Mouse (Mus musculus) stomach, postnatal 0 days (tissue): ENCODE measurements around the gene Ndc1.

ENCODE experiments used
- CTCF ChIP-seq: IDR thresholded peaks from 2 replicates; pipeline ENCODE4 v1.5.1; 2016; ENCODE audit warnings: antibody characterized with exemption, low read depth, mild to moderate bottlenecking, moderate library complexity
- EP300 ChIP-seq: optimal IDR thresholded peaks from 2 replicates; pipeline ENCODE3; 2016; ENCODE audit warnings: antibody characterized with exemption

- TF ChIP-seq CTCF, result no peak
- TF ChIP-seq EP300, result no peak
These were observed 13.0 kb upstream of the Ndc1 start for GRCm38 (mm10) chr4:107354543-107354942.
